Mouse (Mus musculus) G1E (cell line): ENCODE results near the gene Ube2q1. TPM values are rescaled to one million over a fixed set of nuclear protein-coding genes. Genes with fewer than 3 reads are reported as not detected.
"Not testable (repeated sequence)": the region's sequence is repeated elsewhere in the genome, so short reads cannot be mapped to it uniquely, and the experiment has no call there.

Source experiments
- ATAC-seq: 2 replicates; pipeline ENCODE4 v1.8.0; 2016; ENCODE audit warnings: mild to moderate bottlenecking; ENCODE audit not compliant: insufficient number of reproducible peaks, poor library complexity, low FRiP score, severe bottlenecking; ENCODE audit errors: extremely low read depth
- DNase-seq: peaks from one replicate; pipeline ENCODE4 v3.0.0; 2012; ENCODE audit warnings: low spot score
- H3K27me3 ChIP-seq: 2 replicates; pipeline ENCODE4 v1.6.1; 2012; ENCODE audit warnings: mild to moderate bottlenecking, low read length, inconsistent platforms; ENCODE audit not compliant: insufficient read depth
- H3K36me3 ChIP-seq: replicated peaks from 2 replicates; pipeline ENCODE3; 2012; ENCODE audit warnings: mild to moderate bottlenecking, inconsistent platforms
- H3K4me1 ChIP-seq: 2 replicates; pipeline ENCODE4 v1.6.1; 2012; ENCODE audit warnings: low read depth, low read length, inconsistent platforms, mixed read lengths; ENCODE audit not compliant: insufficient read depth
- H3K4me3 ChIP-seq: 2 replicates; pipeline ENCODE4 v1.5.1; 2012; ENCODE audit warnings: low read depth, mild to moderate bottlenecking, inconsistent platforms, low read length, moderate library complexity, mixed read lengths
- H3K9me3 ChIP-seq: replicated peaks from 2 replicates; pipeline ENCODE4 v1.6.1; 2012; ENCODE audit warnings: inconsistent platforms
- CTCF ChIP-seq: IDR thresholded peaks from 2 replicates; pipeline ENCODE4 v1.5.1; 2012; ENCODE audit warnings: low read depth, low read length, inconsistent platforms, mixed read lengths
- GATA1 ChIP-seq: IDR thresholded peaks from 2 replicates; pipeline ENCODE4 v1.6.1; 2012; ENCODE audit warnings: borderline replicate concordance, low read length, inconsistent platforms, mixed read lengths
- GATA2 ChIP-seq: IDR thresholded peaks from 2 replicates; pipeline ENCODE4 v1.6.1; 2012; ENCODE audit warnings: low read depth, low read length, inconsistent platforms, borderline replicate concordance
- POLR2AphosphoS5 ChIP-seq: IDR thresholded peaks from 2 replicates; pipeline ENCODE4 v1.6.1; 2012; ENCODE audit warnings: low read depth, low read length, inconsistent platforms; ENCODE audit not compliant: insufficient replicate concordance
- TAL1 ChIP-seq: conservative IDR thresholded peaks from 2 replicates; pipeline ENCODE4 v1.6.1; 2012; ENCODE audit warnings: low read depth, low read length, inconsistent platforms, mixed read lengths
- polyA plus RNA-seq: library from polyadenylated mRNA; stranded (reverse); fragments of >175 nt; gene quantifications from 2 replicates; pipeline ENCODE4 v1.2.3, GENCODE M21; 2012
- total RNA-seq, 2 experiments: library from RNA; stranded (forward) in 1 of 2; stranded (reverse) in 1 of 2; fragments of 200-1000 nt in 1 of 2; fragments of >200 nt in 1 of 2; fragmentation: Nextera tagmentation in 1 of 2; gene quantifications; 2 replicates each; pipeline ENCODE4 v1.2.3; 2014 to 2017

The Ube2q1 gene
- total and polyA plus RNA-seq, 3 experiments = 44.3 to 134 (median 106) TPM

DNA sequence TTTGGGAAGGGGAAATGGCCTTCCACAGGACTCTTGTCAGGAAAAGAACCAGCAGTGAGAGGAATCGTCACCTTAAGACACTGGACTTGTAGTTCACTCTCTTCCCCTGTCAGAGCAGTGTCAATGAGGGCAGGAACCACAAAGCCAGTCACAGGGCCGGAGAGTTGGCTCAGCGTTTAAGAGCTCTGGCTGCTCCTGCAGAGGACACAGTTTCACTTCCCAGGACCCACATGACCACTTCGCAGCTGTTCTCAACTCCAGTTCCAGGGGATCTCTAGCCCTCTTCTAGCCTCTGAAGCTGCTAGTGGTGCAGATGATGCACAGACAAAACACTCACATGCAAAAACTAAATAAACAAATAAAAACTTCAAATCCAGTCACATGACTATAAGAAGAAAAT is 22.9 kb downstream of the Ube2q1 start:
- Histone ChIP-seq H3K4me1 (no peaks in the 10 kb centered on the region), H3K4me3 (no peak overlapping the region), H3K9me3 (no peaks in the 10 kb centered on the region), H3K27me3 (peaks cover 15% of the 10 kb centered on the region), H3K36me3 (no peaks in the 10 kb centered on the region)
- no peak for TF ChIP-seq GATA2
- TF ChIP-seq POLR2AphosphoS5 = no peak
- TF ChIP-seq TAL1 = no peak
- no peak for TF ChIP-seq CTCF
- no peak for TF ChIP-seq GATA1
- DNase-seq (no peak), ATAC-seq (no peak)

DNA sequence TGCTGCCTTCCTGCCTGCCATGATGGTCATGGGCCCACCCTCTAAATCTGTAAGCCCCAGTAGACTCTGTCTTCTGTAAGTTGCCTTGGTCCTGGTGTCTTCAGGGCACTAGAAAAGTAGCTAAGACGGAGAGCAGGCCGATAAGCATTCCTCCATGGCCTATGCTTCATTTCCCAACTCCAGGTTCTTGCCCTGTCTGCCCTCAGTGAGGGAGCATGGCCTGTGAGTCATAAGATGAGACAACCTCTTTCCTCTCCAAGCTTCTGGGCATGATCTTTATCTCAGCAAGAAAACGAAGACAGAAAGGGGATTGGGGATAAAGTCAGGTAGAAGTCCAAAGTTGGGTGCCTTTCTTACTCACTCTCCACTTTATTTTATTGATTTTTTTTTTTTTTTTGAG is 25.1 kb downstream of the Ube2q1 start:
- Histone ChIP-seq H3K4me1 (no peaks in the 10 kb centered on the region), H3K27me3 (peaks cover 15% of the 10 kb centered on the region), H3K9me3 (no peaks in the 10 kb centered on the region), H3K4me3 (no peak overlapping the region), H3K36me3 (no peaks in the 10 kb centered on the region)
- ATAC-seq = no peak
- TF ChIP-seq CTCF (no peak), GATA1 (no peak), POLR2AphosphoS5 (no peak)
- no peak for DNase-seq

DNA sequence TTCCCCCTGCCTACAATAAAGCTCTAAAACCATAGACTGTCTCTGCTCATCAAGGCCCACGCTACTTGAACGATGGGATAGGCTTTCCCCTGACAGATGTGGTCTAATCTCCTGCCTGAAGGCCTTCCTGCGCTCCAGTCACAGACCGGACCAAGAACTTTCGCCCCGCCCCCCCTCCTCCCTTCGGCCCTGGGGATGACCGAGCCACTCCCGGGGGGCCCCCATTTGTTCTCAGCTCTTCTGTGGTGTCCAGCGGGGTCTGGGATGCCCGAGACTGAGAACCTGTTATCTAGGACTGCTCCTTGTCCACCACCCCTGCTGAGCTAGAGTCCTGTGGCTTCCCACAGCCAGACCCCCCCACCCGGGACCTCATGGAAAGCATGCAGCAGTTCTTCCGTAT is 26.1 kb downstream of the Ube2q1 start:
- H3K36me3 ChIP-seq = no peaks in the 10 kb centered on the region
- H3K27me3 ChIP-seq = peaks cover 15% of the 10 kb centered on the region
- ATAC-seq (no peak), DNase-seq (no peak)
- no peak overlapping the region for H3K4me3 ChIP-seq
- no peaks in the 10 kb centered on the region for H3K4me1 ChIP-seq
- TF ChIP-seq GATA1 (no peak), TAL1 (no peak), CTCF (no peak), GATA2 (no peak)
- H3K9me3 ChIP-seq = no peaks in the 10 kb centered on the region

DNA sequence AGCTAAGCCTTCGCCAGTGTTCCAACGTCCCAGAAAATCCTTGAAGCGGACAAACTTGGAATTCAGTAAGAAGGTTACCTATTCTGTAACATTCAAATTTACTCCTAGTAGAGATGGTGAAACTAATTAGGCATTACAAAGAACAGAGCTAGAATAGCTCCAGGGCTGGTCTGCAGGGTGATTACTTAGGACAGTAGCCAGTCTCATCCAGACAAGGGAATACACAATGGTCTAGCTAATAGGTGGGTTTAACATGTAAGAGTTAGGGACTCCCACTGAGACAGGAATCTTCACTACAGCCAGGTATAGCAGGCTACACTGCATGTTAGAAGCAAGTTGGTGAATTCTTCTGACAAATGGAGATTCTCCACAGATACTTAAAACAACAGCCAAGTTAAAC is 26.7 kb downstream of the Ube2q1 start:
- not testable (repeated sequence) for ATAC-seq

DNA sequence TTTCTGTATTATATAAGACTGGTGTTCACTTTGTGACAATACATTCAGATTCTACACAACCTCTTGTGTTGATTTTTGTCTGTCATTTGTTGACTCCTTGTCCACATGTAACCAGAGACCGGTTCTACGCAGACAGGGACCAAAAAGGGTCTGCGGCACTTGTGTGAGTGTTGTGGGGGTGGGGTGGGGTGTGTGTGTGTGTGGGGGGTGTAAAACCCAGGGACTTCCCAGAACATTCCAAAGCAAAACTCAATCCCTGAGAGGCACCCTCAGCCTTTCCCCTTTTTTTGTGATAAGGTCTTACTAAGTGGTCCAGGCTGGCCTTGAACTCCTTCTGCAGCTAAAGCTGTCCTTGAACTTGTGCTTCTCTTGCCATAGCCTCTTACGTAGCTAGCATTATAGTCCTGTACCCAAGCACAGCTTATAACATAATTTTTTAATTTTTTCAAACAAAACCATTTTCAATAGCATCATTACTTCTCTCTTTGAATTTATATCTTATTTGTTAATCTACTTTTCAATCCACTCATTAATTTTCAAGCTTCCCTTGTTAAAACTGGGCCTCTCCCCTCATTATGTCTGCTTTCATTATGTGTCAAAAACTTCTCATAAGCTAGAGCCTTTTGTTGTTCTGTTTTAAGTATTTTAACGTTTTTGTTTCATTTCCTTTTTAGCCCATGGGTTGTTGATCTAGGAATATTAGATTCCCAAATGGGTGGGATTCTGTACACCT is 27.5 kb downstream of the Ube2q1 start:
- no peak for TF ChIP-seq CTCF
- no peak for TF ChIP-seq TAL1
- TF ChIP-seq GATA2 = no peak
- no peak for TF ChIP-seq POLR2AphosphoS5
- no peak for TF ChIP-seq GATA1
- Histone ChIP-seq H3K27me3 (peaks cover 7% of the 10 kb centered on the region; the same call in 1 of the 2 replicates), H3K9me3 (no peaks in the 10 kb centered on the region), H3K4me1 (no peaks in the 10 kb centered on the region), H3K36me3 (no peaks in the 10 kb centered on the region), H3K4me3 (no peak overlapping the region)
- no peak for ATAC-seq
- no peak for DNase-seq

More for the DNA sequence above, 26.7 kb downstream of the Ube2q1 start:
- H3K9me3 ChIP-seq, H3K36me3 ChIP-seq, DNase-seq, H3K4me3 ChIP-seq, H3K4me1 ChIP-seq: not testable (repeated sequence)
- peaks cover 12% of the 10 kb centered on the region for H3K27me3 ChIP-seq

DNA sequence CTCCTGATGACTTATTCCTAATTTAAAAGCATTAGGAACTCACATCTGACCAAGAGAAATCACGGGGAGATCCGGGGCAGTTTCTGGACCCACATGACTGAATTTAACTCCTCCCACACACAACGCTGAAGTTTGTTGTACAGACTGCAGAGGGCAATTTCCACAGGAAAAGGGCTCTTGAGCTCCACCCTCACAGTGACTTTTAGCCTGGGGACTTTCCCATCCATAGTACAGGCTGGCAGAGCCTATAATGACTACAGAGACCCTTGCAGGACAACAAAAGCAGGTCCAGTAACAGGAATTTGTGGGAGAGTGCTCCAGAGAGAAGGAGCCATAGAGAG is 28.1 kb downstream of the Ube2q1 start:
- Histone ChIP-seq H3K4me3 (no peak overlapping the region), H3K27me3 (peaks cover 7% of the 10 kb centered on the region; the same call in 1 of the 2 replicates), H3K36me3 (no peaks in the 10 kb centered on the region), H3K9me3 (no peaks in the 10 kb centered on the region), H3K4me1 (no peaks in the 10 kb centered on the region)
- TF ChIP-seq GATA2 (no peak), GATA1 (no peak), TAL1 (no peak), CTCF (no peak), POLR2AphosphoS5 (no peak)
- DNase-seq (no peak), ATAC-seq (no peak)

DNA sequence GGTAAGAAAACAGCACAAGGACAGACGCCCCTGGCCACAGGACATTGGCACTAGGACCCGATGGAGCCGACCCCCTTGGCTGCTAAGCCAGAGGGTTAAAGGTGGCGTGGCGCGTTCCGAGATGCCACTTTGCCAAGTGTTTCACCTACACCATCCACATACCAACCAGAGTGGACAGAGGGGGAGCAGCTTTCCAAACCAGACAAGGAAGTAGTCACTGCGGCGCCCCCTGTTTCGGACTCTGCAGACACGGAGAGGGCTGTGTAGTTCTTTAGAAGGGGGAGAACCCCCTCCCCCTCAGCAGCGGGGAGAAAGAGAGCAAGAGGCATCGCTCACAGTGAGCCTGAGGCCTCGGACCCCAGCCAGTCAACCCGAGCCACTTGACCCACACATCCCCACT is 29.5 kb downstream of the Ube2q1 start:
- H3K36me3 ChIP-seq = no peaks in the 10 kb centered on the region
- H3K4me1 ChIP-seq = peaks cover 3% of the 10 kb centered on the region
- DNase-seq (no peak), ATAC-seq (no peak)
- H3K4me3 ChIP-seq = no peak overlapping the region
- peaks cover 10% of the 10 kb centered on the region; the same call in 1 of the 2 replicates for H3K27me3 ChIP-seq
- no peaks in the 10 kb centered on the region for H3K9me3 ChIP-seq
- TF ChIP-seq TAL1 (no peak), CTCF (no peak), POLR2AphosphoS5 (no peak), GATA1 (no peak), GATA2 (no peak)
